Mouse (Mus musculus): ENCODE measurements around the gene Cmtm2b.

GRCm38 (mm10) chr8:104370071-104370470 lies 48.0 kb downstream of the Cmtm2b start:
- TF ChIP-seq MYOG (IDR thresholded peaks at IDR 0.05; ENCODE audit: control insufficient read depth, extremely low read depth, insufficient read length), result no peak
- TF ChIP-seq CTCF (IDR thresholded peaks at IDR 0.05; ENCODE audit: control insufficient read depth, insufficient read depth, insufficient read length), result no peak
- no peak for TF ChIP-seq MAX (IDR thresholded peaks at IDR 0.05)
- TF ChIP-seq USF1 (IDR thresholded peaks at IDR 0.05; ENCODE audit: low read depth), result no peak
